Comparison of ENCODE assay signal across 12 mouse cellular contexts in the genomic region with DNA sequence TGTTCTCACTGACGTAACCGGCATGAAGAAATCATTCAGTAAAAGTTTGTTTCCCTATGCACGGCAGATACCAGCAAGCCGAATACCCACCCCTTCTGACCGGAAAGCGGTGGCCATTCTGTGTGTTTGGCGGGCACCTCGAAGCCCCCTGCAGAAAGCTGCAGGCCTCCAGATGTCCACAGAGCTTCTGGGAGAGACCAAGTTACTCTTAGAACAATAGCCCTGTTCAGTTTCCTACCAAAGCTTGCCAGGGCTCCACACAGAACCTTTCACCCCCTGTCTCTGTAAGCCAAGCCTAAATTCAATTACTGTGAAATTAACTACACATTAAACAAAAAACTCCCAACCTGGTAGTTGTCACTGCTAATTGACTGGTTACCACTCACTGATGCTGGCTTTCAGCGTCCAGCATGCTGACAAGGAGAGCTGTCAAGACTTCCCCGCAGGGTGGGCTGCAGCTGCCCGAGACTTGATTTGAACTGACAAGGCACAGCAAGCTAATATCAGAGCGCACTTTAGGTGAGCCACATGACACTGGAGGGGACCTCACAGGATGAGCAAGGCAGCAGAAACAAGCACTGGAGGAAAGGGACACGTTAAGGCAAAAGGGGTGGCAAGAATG.
A peak's percentile ranks its signal among the peaks of the same experiment; 100 is the strongest.
DNase-seq lines count a peak whose midpoint lies in the region; ATAC-seq lines count a peak whose summit lies in the region.
"Had no signal": no experiment of that assay in that cellular context is flagged by ENCODE, and none has a peak within 500 bp of the region (broad histone marks: within the 10 kb centered on the region; RNA-seq: fewer than 3 reads in every experiment).

No protein-coding gene starts in this region.

- no peaks in the 10 kb centered on the region for H3K36me3 ChIP-seq in forebrain, embryonic 12.5 days (replicated peaks)
- no peaks in the 10 kb centered on the region for H3K36me3 ChIP-seq in hindbrain, embryonic 16.5 days (ENCODE audit: control insufficient read depth, insufficient read depth, low read length)
- no peaks in the 10 kb centered on the region for H3K36me3 ChIP-seq in neural tube, embryonic 11.5 days (ENCODE audit: control insufficient read depth, insufficient read depth, low read length)

- no peaks in the 10 kb centered on the region for H3K9me3 ChIP-seq in forebrain, embryonic 12.5 days
- no peaks in the 10 kb centered on the region for H3K9me3 ChIP-seq in hindbrain, embryonic 16.5 days (ENCODE audit: control insufficient read depth, low read length)
- H3K9me3 ChIP-seq in neural tube, embryonic 11.5 days (ENCODE audit: control insufficient read depth, low read length): no peaks in the 10 kb centered on the region

- H3K9ac ChIP-seq in forebrain, embryonic 12.5 days: no peak overlapping the region
- no peak overlapping the region for H3K9ac ChIP-seq in hindbrain, embryonic 16.5 days (ENCODE audit: low read depth, low read length)
- no peak overlapping the region for H3K9ac ChIP-seq in neural tube, embryonic 11.5 days (ENCODE audit: low read length)

- no peak overlapping the region for H3K4me3 ChIP-seq in forebrain, embryonic 12.5 days (replicated peaks)
- no peak overlapping the region for H3K4me3 ChIP-seq in hindbrain, embryonic 16.5 days (ENCODE audit: low read length)
- H3K4me3 ChIP-seq in neural tube, embryonic 11.5 days (ENCODE audit: low read depth, low read length): no peak overlapping the region

- peaks cover 18% of the 10 kb centered on the region; the same call in 1 of the 2 replicates for H3K27me3 ChIP-seq in forebrain, embryonic 12.5 days
- 0 out of 2 replicates have a peak, but pooled peaks cover 4% of the 10 kb centered on the region for H3K27me3 ChIP-seq in hindbrain, embryonic 16.5 days (replicated peaks; ENCODE audit: control insufficient read depth, insufficient read depth, low read length)
- H3K27me3 ChIP-seq in neural tube, embryonic 11.5 days (ENCODE audit: control insufficient read depth, insufficient read depth, low read length): no peaks in the 10 kb centered on the region

- peak; percentile 61 for DNase-seq in embryo, embryonic 10.5 days (ENCODE audit: low spot score)
- DNase-seq in neural tube, embryonic 11.5 days (ENCODE audit: low spot score): peak; percentile 38
- no peak for DNase-seq in T-cell, adult 2 months (ENCODE audit: low spot score)
- no peak for DNase-seq in right cerebral cortex, postnatal 36 days (ENCODE audit: low spot score in 2 of 2)
- no peak for DNase-seq in cerebellum, postnatal 36 days
- no peak for DNase-seq in urinary bladder, postnatal 4 days (ENCODE audit: low spot score in 2 of 2)
- DNase-seq: adrenal gland, postnatal 14 days; cerebellum, adult 11-12 months; lung, postnatal 36 days had no signal

- 17% methylated on average over 13 of the region's 13 CpGs for WGBS in forebrain, embryonic 12.5 days
- WGBS in hindbrain, embryonic 16.5 days: 26% methylated on average over 13 of the region's 13 CpGs
- 51% methylated on average over 13 of the region's 13 CpGs for WGBS in neural tube, embryonic 11.5 days

- no peak overlapping the region for H3K4me2 ChIP-seq in forebrain, embryonic 12.5 days
- H3K4me2 ChIP-seq in hindbrain, embryonic 16.5 days (ENCODE audit: low read length): no peak overlapping the region; the same call in 1 of the 2 replicates
- no peak overlapping the region for H3K4me2 ChIP-seq in neural tube, embryonic 11.5 days (ENCODE audit: low read depth)

- H3K4me1 ChIP-seq in forebrain, embryonic 12.5 days: peaks cover 7% of the 10 kb centered on the region
- H3K4me1 ChIP-seq in hindbrain, embryonic 16.5 days (ENCODE audit: control insufficient read depth, insufficient read depth, low read depth, low read length): peaks cover 2% of the 10 kb centered on the region; the same call in 1 of the 2 replicates
- peaks cover 3% of the 10 kb centered on the region; the same call in 1 of the 2 replicates for H3K4me1 ChIP-seq in neural tube, embryonic 11.5 days (ENCODE audit: control insufficient read depth, insufficient read depth, low read length)

- 0 out of 2 replicates have a peak overlapping the region, but pooled peaks have one; percentile 31 for H3K27ac ChIP-seq in forebrain, embryonic 12.5 days
- H3K27ac ChIP-seq in hindbrain, embryonic 16.5 days (ENCODE audit: low read depth, low read length): no peak overlapping the region
- H3K27ac ChIP-seq in neural tube, embryonic 11.5 days (ENCODE audit: low read depth, low read length): no peak overlapping the region

- ATAC-seq in forebrain, embryonic 12.5 days (ENCODE audit: low FRiP score): peak; percentile 90
- peak; percentile 92 for ATAC-seq in hindbrain, embryonic 16.5 days
- no peak for ATAC-seq in neural tube, embryonic 11.5 days (ENCODE audit: insufficient read depth, low FRiP score, low TSS enrichment)
- ATAC-seq: CD4-positive, CD25-positive, alpha-beta regulatory T cell, adult 4 months had no signal

Comparison
In these comparisons a context has a peak if more than half of its experiments do, and no peak if none do; other contexts are left out.
1. DNase-seq: peak in embryo, embryonic 10.5 days (single experiment) and neural tube, embryonic 11.5 days (single experiment); none in T-cell, adult 2 months (single experiment), right cerebral cortex, postnatal 36 days (0 of 2), cerebellum, postnatal 36 days (0 of 2) and urinary bladder, postnatal 4 days (0 of 2).